12 mouse cellular contexts compared by ENCODE assay signal in genomic region chr2:29100822-29101534, GRCm38 (mm10). TPM values are rescaled to one million over a fixed set of nuclear protein-coding genes. Genes with fewer than 3 reads are reported as not detected.
DNase-seq lines count a peak whose midpoint lies in the region; ATAC-seq and TF ChIP-seq lines count a peak whose summit lies in the region.
"Had no signal": no experiment of that assay in that cellular context is flagged by ENCODE, and none has a peak within 500 bp of the region (broad histone marks: within the 10 kb centered on the region; RNA-seq: fewer than 3 reads in every experiment).

No protein-coding gene starts in this region.

- H3K27ac ChIP-seq in intestine, postnatal 0 days (ENCODE audit: low read depth, low read length) = peak overlapping the region; percentile 3; the same call in 1 of the 2 replicates
- H3K27ac ChIP-seq: neural tube, embryonic 13.5 days had no signal

- H3K9me3 ChIP-seq in intestine, postnatal 0 days (ENCODE audit: control insufficient read depth) = no peaks in the 10 kb centered on the region
- H3K9me3 ChIP-seq: G1E; neural tube, embryonic 13.5 days had no signal

- WGBS in intestine, postnatal 0 days = 38% methylated on average over 7 of the region's 7 CpGs

- peak; percentile 73 for ATAC-seq in intestine, postnatal 0 days

- H3K4me3 ChIP-seq in intestine, postnatal 0 days (ENCODE audit: low read depth, low read length) = peak overlapping the region; percentile 23; the same call in 1 of the 2 replicates
- H3K4me3 ChIP-seq: neural tube, embryonic 13.5 days had no signal

- no peak for TF ChIP-seq CTCF in intestine, postnatal 0 days (IDR thresholded peaks at IDR 0.05; ENCODE audit: low read depth)

- H3K9ac ChIP-seq in intestine, postnatal 0 days (ENCODE audit: low read depth, low read length) = 0 out of 2 replicates have a peak overlapping the region, but pooled peaks have one; percentile 7
- H3K9ac ChIP-seq: neural tube, embryonic 13.5 days had no signal

- H3K4me2 ChIP-seq in intestine, postnatal 0 days (replicated peaks; ENCODE audit: low read depth) = peak overlapping the region; percentile 37
- H3K4me2 ChIP-seq: neural tube, embryonic 13.5 days had no signal

- DNase-seq in adrenal gland, postnatal 36 days = peak; percentile 14 to 41
- no peak for DNase-seq in adrenal gland, postnatal 10 days
- DNase-seq in 3134 (ENCODE audit: extremely low read depth, insufficient read length, low spot score) (peak; percentile 41), ZHBTc4 (ENCODE audit: low read depth, low spot score) (peak; percentile 83)
- no peak for DNase-seq in left cerebral cortex, adult 9 months (ENCODE audit: low spot score in 2 of 2)
- no peak for DNase-seq in frontal cortex, postnatal 10 days (ENCODE audit: low spot score in 2 of 2)
- DNase-seq in cerebellum, postnatal 36 days = no peak
- DNase-seq: gastrocnemius, postnatal 25 days had no signal

- H3K4me1 ChIP-seq in intestine, postnatal 0 days (replicated peaks; ENCODE audit: control insufficient read depth, insufficient read depth, low read length) = no peaks in the 10 kb centered on the region

- H3K36me3 ChIP-seq in intestine, postnatal 0 days (ENCODE audit: control insufficient read depth, insufficient read depth) = no peaks in the 10 kb centered on the region
- H3K36me3 ChIP-seq: G1E; neural tube, embryonic 13.5 days had no signal

- H3K27me3 ChIP-seq in intestine, postnatal 0 days (replicated peaks; ENCODE audit: control insufficient read depth, insufficient read depth, low read length) = no peaks in the 10 kb centered on the region
- H3K27me3 ChIP-seq: neural tube, embryonic 13.5 days had no signal

RNA-seq across cellular contexts. Expression of gene Setx, which starts 23.0 kb away (rescaled TPM):
- 10 to 100 TPM; 31.6 to 35.3 TPM for total RNA-seq in adrenal gland, postnatal 36 days (2021)
- 10 to 100 TPM; 32.9 to 36.0 TPM for total RNA-seq in adrenal gland, postnatal 10 days (2021)
- 4.3 TPM in 2 replicates for polyA plus RNA-seq in intestine, postnatal 0 days (2015; fragmentation: Nextera tagmentation; extraction: Ambion mirVana)

RNA-seq across cellular contexts. Expression of gene Ttf1, which starts 40.9 kb away (rescaled TPM):
- total RNA-seq in adrenal gland, postnatal 36 days (2021) = 10 to 100 TPM; 12.0 to 13.9 TPM
- 10 to 100 TPM in 1 of 2 experiments, 1 to 10 TPM in 1; 9.8 to 13.3 TPM for total RNA-seq in adrenal gland, postnatal 10 days (2021)
- polyA plus RNA-seq in intestine, postnatal 0 days (2015; fragmentation: Nextera tagmentation; extraction: Ambion mirVana) = 4.3 and 4.9 TPM in 2 replicates

RNA-seq across cellular contexts. Expression of gene Cfap77, which starts 46.1 kb away (rescaled TPM):
- total RNA-seq in adrenal gland, postnatal 36 days (2021) = under 1 TPM; 0.33 to 0.79 TPM
- under 1 TPM; 0.42 to 0.66 TPM for total RNA-seq in adrenal gland, postnatal 10 days (2021)
- 0.08 and 0.20 TPM in 2 replicates for polyA plus RNA-seq in intestine, postnatal 0 days (2015; fragmentation: Nextera tagmentation; extraction: Ambion mirVana)
- total RNA-seq: gastrocnemius, postnatal 25 days; left cerebral cortex, adult 18-20 months had no signal
- polyA plus RNA-seq: neural tube, embryonic 13.5 days had no signal

Comparison
In these comparisons a context has a peak if more than half of its experiments do, and no peak if none do; other contexts are left out.
1. DNase-seq: peak in adrenal gland, postnatal 36 days (2 of 2), 3134 (single experiment) and ZHBTc4 (single experiment); none in adrenal gland, postnatal 10 days (single experiment), left cerebral cortex, adult 9 months (0 of 2), frontal cortex, postnatal 10 days (0 of 2) and cerebellum, postnatal 36 days (0 of 2).